Mouse (Mus musculus): ENCODE results near the gene Noct.

DNA sequence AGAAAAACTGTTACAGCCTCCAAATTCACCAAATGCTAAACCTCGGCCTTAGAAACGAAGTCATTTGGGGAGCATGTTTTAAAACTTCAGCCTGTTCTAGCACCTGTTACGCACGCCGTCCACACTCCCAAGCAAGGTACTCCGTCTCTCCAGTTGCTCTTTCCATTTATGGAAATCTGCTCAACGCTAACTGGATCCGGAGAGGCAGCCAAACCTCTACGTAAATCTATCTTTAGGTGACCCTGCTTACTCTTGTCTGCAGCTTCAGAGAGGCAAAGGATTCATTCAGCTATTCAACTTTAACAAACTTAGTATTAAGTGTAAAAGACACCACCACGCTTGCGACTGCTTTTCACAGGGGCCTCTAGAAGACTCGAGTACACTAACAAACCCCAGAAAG lies 44.2 kb downstream of the Noct start:
- TF ChIP-seq POLR2A (IDR thresholded peaks at IDR 0.05; ENCODE audit: low read depth, low read length) (no peak), CTCF (IDR thresholded peaks at IDR 0.05; ENCODE audit: extremely low read depth, insufficient read depth, insufficient read length, insufficient replicate concordance) (no peak)
